Mouse (Mus musculus) intestine, embryonic 14.5 days (tissue): ENCODE measurements at regions not wholly inside any gene's neighbourhood (a gene's known extent, or its start where the extent isn't known, plus 50 kb on each side); places are given as distances from the start of the nearest gene placed in this dataset.

Experiments
- ATAC-seq: fragments of 200-750 bp; cut with Nextera tagmentation; replicated peaks from 2 replicates; pipeline ENCODE4 v1.8.0; 2017; ENCODE audit warnings: low read depth, moderate number of reproducible peaks, moderate TSS enrichment, moderate library complexity; ENCODE audit not compliant: low FRiP score, low TSS enrichment
- DNase-seq: peaks from one replicate; pipeline ENCODE4 v3.0.0-alpha.2; 2018; ENCODE audit warnings: low spot score
- H3K27ac ChIP-seq: fragments of 300-500 bp; sonication (generic); 2 replicates; pipeline ENCODE4 v1.5.1; 2014; ENCODE audit warnings: low read depth, mild to moderate bottlenecking, control low read depth
- H3K27me3 ChIP-seq: fragments of 300-500 bp; sonication (generic); replicated peaks from 2 replicates; pipeline ENCODE4 v1.6.1; 2014; ENCODE audit warnings: low read length, control low read depth; ENCODE audit not compliant: control insufficient read depth, insufficient read depth
- H3K36me3 ChIP-seq: fragments of 300-500 bp; sonication (generic); 2 replicates; pipeline ENCODE4 v1.6.1; 2014; ENCODE audit warnings: low read length, control low read depth; ENCODE audit not compliant: control insufficient read depth, insufficient read depth
- H3K4me1 ChIP-seq: fragments of 300-500 bp; sonication (generic); replicated peaks from 2 replicates; pipeline ENCODE4 v1.6.1; 2014; ENCODE audit warnings: low read length, control low read depth, mixed read lengths; ENCODE audit not compliant: control insufficient read depth, insufficient read depth
- H3K4me2 ChIP-seq: fragments of 300-500 bp; sonication (generic); 2 replicates; pipeline ENCODE4 v1.6.1; 2014; ENCODE audit warnings: low read length
- H3K4me3 ChIP-seq: fragments of 300-500 bp; sonication (generic); 2 replicates; pipeline ENCODE4 v1.5.1; 2014; ENCODE audit warnings: low read depth, low read length, control low read depth, mixed read lengths
- H3K9ac ChIP-seq: fragments of 300-500 bp; sonication (generic); 2 replicates; pipeline ENCODE4 v1.6.1; 2014; ENCODE audit warnings: mild to moderate bottlenecking, low read length
- H3K9me3 ChIP-seq: fragments of 300-500 bp; sonication (generic); 2 replicates; pipeline ENCODE4 v1.6.1; 2016; ENCODE audit warnings: low read length, control low read depth; ENCODE audit not compliant: control insufficient read depth
- WGBS: fragments of 180-500 bp; shearing (Covaris S2); extraction: QIAGEN DNeasy Blood & Tissue Kit; methylation state at CpG from one replicate; pipeline ENCODE4 v1.1.7; 2014; 5-methylcytosine and 5-hydroxymethylcytosine counted together

GRCm38 (mm10) chr10:111409497-111409896 is 63.5 kb upstream of the Nap1l1 start:
- WGBS = 75% methylated on average over 5 of the region's 5 CpGs
- no peaks in the 10 kb centered on the region for H3K9me3 ChIP-seq
- no peaks in the 10 kb centered on the region for H3K27me3 ChIP-seq
- no peak for ATAC-seq
- no peak overlapping the region for H3K27ac ChIP-seq
- H3K9ac ChIP-seq = no peak overlapping the region
- no peak for DNase-seq
- no peak overlapping the region for H3K4me2 ChIP-seq
- H3K4me3 ChIP-seq = no peak overlapping the region
- H3K4me1 ChIP-seq = no peaks in the 10 kb centered on the region
- H3K36me3 ChIP-seq = no peaks in the 10 kb centered on the region

GRCm38 (mm10) chr10:111410121-111410520 is 62.9 kb upstream of the Nap1l1 start:
- ATAC-seq (no peak), DNase-seq (no peak)
- Histone ChIP-seq H3K27me3 (no peaks in the 10 kb centered on the region), H3K27ac (no peak overlapping the region), H3K4me1 (no peaks in the 10 kb centered on the region), H3K9me3 (no peaks in the 10 kb centered on the region), H3K4me2 (no peak overlapping the region), H3K9ac (no peak overlapping the region), H3K36me3 (no peaks in the 10 kb centered on the region), H3K4me3 (no peak overlapping the region)
- 74% methylated on average over 3 of the region's 3 CpGs for WGBS

GRCm38 (mm10) chr10:111411533-111411932 is 61.5 kb upstream of the Nap1l1 start:
- Histone ChIP-seq H3K4me3 (no peak overlapping the region), H3K4me2 (no peak overlapping the region), H3K9ac (no peak overlapping the region), H3K36me3 (no peaks in the 10 kb centered on the region), H3K4me1 (no peaks in the 10 kb centered on the region), H3K9me3 (no peaks in the 10 kb centered on the region), H3K27me3 (no peaks in the 10 kb centered on the region), H3K27ac (no peak overlapping the region)
- DNase-seq (no peak), ATAC-seq (no peak)
- WGBS = 85% methylated on average over 9 of the region's 9 CpGs

GRCm38 (mm10) chr10:111416611-111417130 is 56.4 kb upstream of the Nap1l1 start:
- 82% methylated on average over 6 of the region's 6 CpGs for WGBS
- Histone ChIP-seq H3K9ac (no peak overlapping the region), H3K9me3 (no peaks in the 10 kb centered on the region), H3K27me3 (no peaks in the 10 kb centered on the region), H3K4me2 (no peak overlapping the region), H3K4me3 (no peak overlapping the region), H3K4me1 (peaks cover under 1% of the 10 kb centered on the region; the same call in 1 of the 2 replicates), H3K36me3 (no peaks in the 10 kb centered on the region), H3K27ac (no peak overlapping the region)
- no peak for DNase-seq
- no peak for ATAC-seq

- Histone ChIP-seq H3K9ac (peak overlapping the region; percentile 1; the same call in 1 of the 2 replicates), H3K27ac (no peak overlapping the region), H3K9me3 (no peaks in the 10 kb centered on the region), H3K4me2 (peak overlapping the region; percentile 43), H3K27me3 (no peaks in the 10 kb centered on the region), H3K4me1 (peaks cover 5% of the 10 kb centered on the region; the same call in 1 of the 2 replicates), H3K36me3 (no peaks in the 10 kb centered on the region), H3K4me3 (peak overlapping the region; percentile 16)
- WGBS = 25% methylated on average over 23 of the region's 23 CpGs
- ATAC-seq (no peak), DNase-seq (no peak)
Observed at GRCm38 (mm10) chr10:111419375-111420194, 53.4 kb upstream of the Nap1l1 start.

- H3K4me3 ChIP-seq = peak overlapping the region; percentile 16
- peak overlapping the region; percentile 1; the same call in 1 of the 2 replicates for H3K9ac ChIP-seq
- peak overlapping the region; percentile 43 for H3K4me2 ChIP-seq
- H3K27me3 ChIP-seq = no peaks in the 10 kb centered on the region
- peaks cover 5% of the 10 kb centered on the region; the same call in 1 of the 2 replicates for H3K4me1 ChIP-seq
- H3K27ac ChIP-seq = no peak overlapping the region
- no peaks in the 10 kb centered on the region for H3K9me3 ChIP-seq
- H3K36me3 ChIP-seq = no peaks in the 10 kb centered on the region
- DNase-seq (no peak), ATAC-seq (no peak)
- 19% methylated on average over 7 of the region's 7 CpGs for WGBS
Observed at GRCm38 (mm10) chr10:111420195-111420838, 52.7 kb upstream of the Nap1l1 start.

- no peak for DNase-seq
- peaks cover 5% of the 10 kb centered on the region; the same call in 1 of the 2 replicates for H3K4me1 ChIP-seq
- no peaks in the 10 kb centered on the region for H3K9me3 ChIP-seq
- 17% methylated on average over 6 of the region's 6 CpGs for WGBS
- no peaks in the 10 kb centered on the region for H3K36me3 ChIP-seq
- no peaks in the 10 kb centered on the region for H3K27me3 ChIP-seq
- H3K4me2 ChIP-seq = peak overlapping the region; percentile 29
- ATAC-seq = peak; percentile 43; the same call in 1 of the 2 replicates
- no peak overlapping the region for H3K27ac ChIP-seq
- no peak overlapping the region for H3K9ac ChIP-seq
- no peak overlapping the region for H3K4me3 ChIP-seq
Observed at GRCm38 (mm10) chr10:111422057-111422456, 51.0 kb upstream of the Nap1l1 start.

- 37% methylated on average over 11 of the region's 11 CpGs for WGBS
- H3K27ac ChIP-seq = no peak overlapping the region
- H3K4me2 ChIP-seq = peak overlapping the region; percentile 38
- no peak overlapping the region for H3K4me3 ChIP-seq
- no peaks in the 10 kb centered on the region for H3K36me3 ChIP-seq
- H3K9me3 ChIP-seq = no peaks in the 10 kb centered on the region
- no peak overlapping the region for H3K9ac ChIP-seq
- peaks cover 5% of the 10 kb centered on the region; the same call in 1 of the 2 replicates for H3K4me1 ChIP-seq
- H3K27me3 ChIP-seq = no peaks in the 10 kb centered on the region
- DNase-seq = no peak
- ATAC-seq = no peak
Observed at GRCm38 (mm10) chr10:111422649-111423048, 50.4 kb upstream of the Nap1l1 start.
